13 mouse cellular contexts compared by ENCODE assay signal in genomic region chr5:71915711-71916110, GRCm38 (mm10).
"Had no signal": no experiment of that assay in that cellular context is flagged by ENCODE, and none has a peak within 500 bp of the region (broad histone marks: within the 10 kb centered on the region; RNA-seq: fewer than 3 reads in every experiment).

No protein-coding gene starts in this region.

- DNase-seq: gastrocnemius, adult 2 months; gastrocnemius, postnatal 10 days; gastrocnemius, postnatal 25 days; heart, adult 18-20 months; heart, postnatal 10 days; heart, postnatal 4 days; kidney, adult 18-20 months; kidney, adult 8-10 months; kidney, postnatal 10 days; kidney, postnatal 25 days; kidney, postnatal 4 days; liver; liver, embryonic 13.5 days had no signal
